Mouse (Mus musculus) bone marrow macrophage, adult 2 months (primary cell): ENCODE data around the gene Dip2b. TPM values are rescaled to one million over a fixed set of nuclear protein-coding genes. Genes with fewer than 3 reads are reported as not detected.

Experiments used
- H3K27ac ChIP-seq: 2 replicates; pipeline ENCODE4 v1.5.1; 2012; ENCODE audit warnings: low read depth, low read length; ENCODE audit not compliant: insufficient read depth
- H3K4me1 ChIP-seq: 2 replicates; pipeline ENCODE4 v1.6.1; 2012; ENCODE audit warnings: low read length; ENCODE audit not compliant: control insufficient read depth, insufficient read depth
- H3K4me3 ChIP-seq: 2 replicates; pipeline ENCODE4 v1.5.1; 2012; ENCODE audit warnings: mild to moderate bottlenecking, low read length, moderate library complexity; ENCODE audit not compliant: insufficient read depth
- CTCF ChIP-seq: IDR thresholded peaks from 2 replicates; pipeline ENCODE4 v1.5.1; 2012; ENCODE audit warnings: low read depth, mild to moderate bottlenecking, low read length, moderate library complexity
- POLR2A ChIP-seq: IDR thresholded peaks from 2 replicates; pipeline ENCODE4 v1.6.1; 2012; ENCODE audit warnings: mild to moderate bottlenecking, low read depth, low read length, borderline replicate concordance
- polyA plus RNA-seq: library from polyadenylated mRNA; stranded (reverse); fragments of >200 nt; gene quantifications from 2 replicates; pipeline ENCODE4 v1.2.4, GENCODE M21; 2012; ENCODE audit not compliant: missing spikeins, insufficient read depth, insufficient read length

Gene Dip2b
- polyA plus RNA-seq, 1 experiment = 33.0 TPM

GRCm38 (mm10) chr15:100025076-100025834 lies 13.2 kb upstream of the Dip2b start:
- Histone ChIP-seq H3K4me3 (no peak overlapping the region), H3K4me1 (no peaks in the 10 kb centered on the region; the same call in 1 of the 2 replicates), H3K27ac (no peak overlapping the region)
- TF ChIP-seq POLR2A (no peak), CTCF (no peak)

- no peak for TF ChIP-seq POLR2A
- TF ChIP-seq CTCF = no peak
- Histone ChIP-seq H3K4me1 (no peaks in the 10 kb centered on the region; the same call in 1 of the 2 replicates), H3K4me3 (no peak overlapping the region)
These were observed 10.3 kb upstream of the Dip2b start for GRCm38 (mm10) chr15:100028133-100028532.

GRCm38 (mm10) chr15:100029497-100029896 lies 9.0 kb upstream of the Dip2b start:
- H3K4me1 ChIP-seq = no peaks in the 10 kb centered on the region; the same call in 1 of the 2 replicates
- H3K27ac ChIP-seq = no peak overlapping the region
- no peak overlapping the region for H3K4me3 ChIP-seq
- TF ChIP-seq CTCF (no peak), POLR2A (no peak)

More at GRCm38 (mm10) chr15:100028133-100028532, 10.3 kb upstream of the Dip2b start:
- H3K27ac ChIP-seq = no peak overlapping the region

GRCm38 (mm10) chr15:100029900-100030299 lies 8.6 kb upstream of the Dip2b start:
- Histone ChIP-seq H3K4me3 (no peak overlapping the region), H3K27ac (no peak overlapping the region), H3K4me1 (no peaks in the 10 kb centered on the region; the same call in 1 of the 2 replicates)
- TF ChIP-seq POLR2A = no peak
- TF ChIP-seq CTCF = no peak

GRCm38 (mm10) chr15:100032546-100032945 lies 5.9 kb upstream of the Dip2b start:
- no peaks in the 10 kb centered on the region; the same call in 1 of the 2 replicates for H3K4me1 ChIP-seq
- no peak for TF ChIP-seq POLR2A
- TF ChIP-seq CTCF = no peak
- no peak overlapping the region for H3K27ac ChIP-seq
- H3K4me3 ChIP-seq = no peak overlapping the region

- H3K4me1 ChIP-seq = peaks cover 21% of the 10 kb centered on the region
- TF ChIP-seq POLR2A = no peak
- no peak for TF ChIP-seq CTCF
- H3K4me3 ChIP-seq = peak overlapping the region; percentile 91
- H3K27ac ChIP-seq = peak overlapping the region; percentile 98
These were observed 687 bp downstream of the Dip2b start for GRCm38 (mm10) chr15:100039001-100039701.

- TF ChIP-seq CTCF = no peak
- no peak for TF ChIP-seq POLR2A
- H3K4me3 ChIP-seq = peak overlapping the region; percentile 52
- peaks cover 21% of the 10 kb centered on the region for H3K4me1 ChIP-seq
- H3K27ac ChIP-seq = peak overlapping the region; percentile 98
These were observed 2.2 kb downstream of the Dip2b start for GRCm38 (mm10) chr15:100040541-100041266.

- TF ChIP-seq POLR2A = no peak
- peak overlapping the region; percentile 52 for H3K4me3 ChIP-seq
- H3K27ac ChIP-seq = peak overlapping the region; percentile 98
- peaks cover 21% of the 10 kb centered on the region for H3K4me1 ChIP-seq
These were observed 3.0 kb downstream of the Dip2b start for GRCm38 (mm10) chr15:100041267-100042047.

GRCm38 (mm10) chr15:100042048-100042400 lies 3.6 kb downstream of the Dip2b start:
- Histone ChIP-seq H3K27ac (peak overlapping the region; percentile 98), H3K4me1 (peaks cover 21% of the 10 kb centered on the region), H3K4me3 (peak overlapping the region; percentile 20)
- no peak for TF ChIP-seq CTCF
- no peak for TF ChIP-seq POLR2A
